Mouse (Mus musculus): ENCODE measurements around the gene Slc24a1. TPM values are rescaled to one million over a fixed set of nuclear protein-coding genes. Genes with fewer than 3 reads are reported as not detected.

Slc24a1 gene
- polyA plus RNA-seq, 1 experiment from 2014 or later = 0.06 TPM

- Histone ChIP-seq H3K4me3 (replicated peaks; ENCODE audit: low read length) (no peak overlapping the region), H3K27ac (ENCODE audit: low read length) (no peak overlapping the region), H3K36me3 (ENCODE audit: control insufficient read depth, insufficient read depth, low read length) (no peaks in the 10 kb centered on the region), H3K27me3 (ENCODE audit: control insufficient read depth, insufficient read depth, low read length) (no peaks in the 10 kb centered on the region), H3K9me3 (replicated peaks; ENCODE audit: control insufficient read depth, low read length) (no peaks in the 10 kb centered on the region), H3K4me2 (ENCODE audit: low read depth, low read length) (no peak overlapping the region), H3K9ac (ENCODE audit: low read length) (no peak overlapping the region), H3K4me1 (ENCODE audit: control insufficient read depth, insufficient read depth, low read length) (peaks cover 5% of the 10 kb centered on the region; the same call in 1 of the 2 replicates)
- no peak for ATAC-seq (ENCODE audit: insufficient read depth, low FRiP score)
- 75% methylated on average over 4 of the region's 4 CpGs for WGBS
Observed at GRCm38 (mm10) chr9:64930256-64930655, 21.2 kb downstream of the Slc24a1 start.

- Histone ChIP-seq H3K4me1 (ENCODE audit: control insufficient read depth, insufficient read depth, low read length) (peaks cover 5% of the 10 kb centered on the region; the same call in 1 of the 2 replicates), H3K27ac (ENCODE audit: low read length) (peak overlapping the region; percentile 25; the same call in 1 of the 2 replicates), H3K9ac (ENCODE audit: low read length) (no peak overlapping the region), H3K27me3 (ENCODE audit: control insufficient read depth, insufficient read depth, low read length) (no peaks in the 10 kb centered on the region), H3K4me3 (replicated peaks; ENCODE audit: low read length) (no peak overlapping the region), H3K36me3 (ENCODE audit: control insufficient read depth, insufficient read depth, low read length) (no peaks in the 10 kb centered on the region), H3K9me3 (replicated peaks; ENCODE audit: control insufficient read depth, low read length) (no peaks in the 10 kb centered on the region), H3K4me2 (ENCODE audit: low read depth, low read length) (no peak overlapping the region)
- ATAC-seq (ENCODE audit: insufficient read depth, low FRiP score) = peak; percentile 86
- 61% methylated on average over 8 of the region's 8 CpGs for WGBS
Observed at GRCm38 (mm10) chr9:64926201-64926991, 25.0 kb downstream of the Slc24a1 start.

- no peaks in the 10 kb centered on the region for H3K27me3 ChIP-seq (ENCODE audit: control insufficient read depth, insufficient read depth, low read length)
- no peak overlapping the region for H3K4me2 ChIP-seq (ENCODE audit: low read depth, low read length)
- H3K27ac ChIP-seq (ENCODE audit: low read length) = no peak overlapping the region; the same call in 1 of the 2 replicates
- H3K4me3 ChIP-seq (replicated peaks; ENCODE audit: low read length) = no peak overlapping the region
- no peaks in the 10 kb centered on the region for H3K9me3 ChIP-seq (replicated peaks; ENCODE audit: control insufficient read depth, low read length)
- no peaks in the 10 kb centered on the region for H3K36me3 ChIP-seq (ENCODE audit: control insufficient read depth, insufficient read depth, low read length)
- H3K9ac ChIP-seq (ENCODE audit: low read length) = no peak overlapping the region
- no peak for ATAC-seq (ENCODE audit: insufficient read depth, low FRiP score)
- peaks cover 5% of the 10 kb centered on the region; the same call in 1 of the 2 replicates for H3K4me1 ChIP-seq (ENCODE audit: control insufficient read depth, insufficient read depth, low read length)
- 75% methylated on average over 5 of the region's 5 CpGs for WGBS
Observed at GRCm38 (mm10) chr9:64925771-64926170, 25.6 kb downstream of the Slc24a1 start.

- no peaks in the 10 kb centered on the region for H3K27me3 ChIP-seq (ENCODE audit: control insufficient read depth, insufficient read depth, low read length)
- H3K4me1 ChIP-seq (ENCODE audit: control insufficient read depth, insufficient read depth, low read length) = no peaks in the 10 kb centered on the region
- H3K27ac ChIP-seq (ENCODE audit: low read length) = no peak overlapping the region
- WGBS = 34% methylated on average over 16 of the region's 16 CpGs
- H3K4me3 ChIP-seq (replicated peaks; ENCODE audit: low read length) = peak overlapping the region; percentile 35
- H3K36me3 ChIP-seq (ENCODE audit: control insufficient read depth, insufficient read depth, low read length) = 0 out of 2 replicates have a peak, but pooled peaks cover 1% of the 10 kb centered on the region
- ATAC-seq (ENCODE audit: insufficient read depth, low FRiP score) = no peak
- peak overlapping the region; percentile 41 for H3K9ac ChIP-seq (ENCODE audit: low read length)
- H3K4me2 ChIP-seq (ENCODE audit: low read depth, low read length) = peak overlapping the region; percentile 43
- H3K9me3 ChIP-seq (replicated peaks; ENCODE audit: control insufficient read depth, low read length) = no peaks in the 10 kb centered on the region
Observed at GRCm38 (mm10) chr9:64918560-64918959, 32.8 kb downstream of the Slc24a1 start.

GRCm38 (mm10) chr9:64914629-64915028 is 36.8 kb downstream of the Slc24a1 start:
- H3K9ac ChIP-seq (ENCODE audit: low read length) = no peak overlapping the region
- no peaks in the 10 kb centered on the region for H3K9me3 ChIP-seq (replicated peaks; ENCODE audit: control insufficient read depth, low read length)
- 0 out of 2 replicates have a peak, but pooled peaks cover 5% of the 10 kb centered on the region for H3K36me3 ChIP-seq (ENCODE audit: control insufficient read depth, insufficient read depth, low read length)
- WGBS = 75% methylated on average over 4 of the region's 4 CpGs
- no peak overlapping the region for H3K4me2 ChIP-seq (ENCODE audit: low read depth, low read length)
- H3K27me3 ChIP-seq (ENCODE audit: control insufficient read depth, insufficient read depth, low read length) = no peaks in the 10 kb centered on the region
- no peak overlapping the region for H3K4me3 ChIP-seq (replicated peaks; ENCODE audit: low read length)
- ATAC-seq (ENCODE audit: insufficient read depth, low FRiP score) = no peak
- H3K4me1 ChIP-seq (ENCODE audit: control insufficient read depth, insufficient read depth, low read length) = no peaks in the 10 kb centered on the region
- H3K27ac ChIP-seq (ENCODE audit: low read length) = no peak overlapping the region

- H3K27me3 ChIP-seq (ENCODE audit: control insufficient read depth, insufficient read depth, low read length) = no peaks in the 10 kb centered on the region
- ATAC-seq (ENCODE audit: insufficient read depth, low FRiP score) = no peak
- no peak overlapping the region for H3K4me3 ChIP-seq (replicated peaks; ENCODE audit: low read length)
- no peak overlapping the region for H3K4me2 ChIP-seq (ENCODE audit: low read depth, low read length)
- H3K9me3 ChIP-seq (replicated peaks; ENCODE audit: control insufficient read depth, low read length) = no peaks in the 10 kb centered on the region
- no peak overlapping the region for H3K27ac ChIP-seq (ENCODE audit: low read length)
- 0 out of 2 replicates have a peak, but pooled peaks cover 5% of the 10 kb centered on the region for H3K36me3 ChIP-seq (ENCODE audit: control insufficient read depth, insufficient read depth, low read length)
- 58% methylated on average over 2 of the region's 2 CpGs for WGBS
- H3K9ac ChIP-seq (ENCODE audit: low read length) = no peak overlapping the region
- H3K4me1 ChIP-seq (ENCODE audit: control insufficient read depth, insufficient read depth, low read length) = no peaks in the 10 kb centered on the region
Observed at GRCm38 (mm10) chr9:64913973-64914372, 37.4 kb downstream of the Slc24a1 start.

GRCm38 (mm10) chr9:64913406-64913805 is 38.0 kb downstream of the Slc24a1 start:
- no peaks in the 10 kb centered on the region for H3K9me3 ChIP-seq (replicated peaks; ENCODE audit: control insufficient read depth, low read length)
- no peak for ATAC-seq (ENCODE audit: insufficient read depth, low FRiP score)

GRCm38 (mm10) chr9:64907441-64907840 is 44.0 kb downstream of the Slc24a1 start:
- Histone ChIP-seq H3K4me1 (ENCODE audit: control insufficient read depth, insufficient read depth, low read length) (no peaks in the 10 kb centered on the region), H3K9me3 (replicated peaks; ENCODE audit: control insufficient read depth, low read length) (no peaks in the 10 kb centered on the region), H3K27me3 (ENCODE audit: control insufficient read depth, insufficient read depth, low read length) (no peaks in the 10 kb centered on the region), H3K4me3 (replicated peaks; ENCODE audit: low read length) (no peak overlapping the region), H3K27ac (ENCODE audit: low read length) (no peak overlapping the region), H3K4me2 (ENCODE audit: low read depth, low read length) (no peak overlapping the region), H3K9ac (ENCODE audit: low read length) (no peak overlapping the region), H3K36me3 (ENCODE audit: control insufficient read depth, insufficient read depth, low read length) (no peaks in the 10 kb centered on the region)
- ATAC-seq (ENCODE audit: insufficient read depth, low FRiP score) = no peak
- WGBS = 94% methylated on average over 3 of the region's 3 CpGs

More at GRCm38 (mm10) chr9:64913406-64913805, 38.0 kb downstream of the Slc24a1 start:
- no peaks in the 10 kb centered on the region for H3K27me3 ChIP-seq (ENCODE audit: control insufficient read depth, insufficient read depth, low read length)
- H3K4me2 ChIP-seq (ENCODE audit: low read depth, low read length) = no peak overlapping the region
- H3K27ac ChIP-seq (ENCODE audit: low read length) = no peak overlapping the region
- H3K9ac ChIP-seq (ENCODE audit: low read length) = no peak overlapping the region
- no peaks in the 10 kb centered on the region for H3K4me1 ChIP-seq (ENCODE audit: control insufficient read depth, insufficient read depth, low read length)
- H3K36me3 ChIP-seq (ENCODE audit: control insufficient read depth, insufficient read depth, low read length) = 0 out of 2 replicates have a peak, but pooled peaks cover 5% of the 10 kb centered on the region
- H3K4me3 ChIP-seq (replicated peaks; ENCODE audit: low read length) = no peak overlapping the region
- 91% methylated on average over 4 of the region's 4 CpGs for WGBS

- Histone ChIP-seq H3K27me3 (ENCODE audit: control insufficient read depth, insufficient read depth, low read length) (no peaks in the 10 kb centered on the region), H3K36me3 (ENCODE audit: control insufficient read depth, insufficient read depth, low read length) (no peaks in the 10 kb centered on the region), H3K4me2 (ENCODE audit: low read depth, low read length) (no peak overlapping the region), H3K4me3 (replicated peaks; ENCODE audit: low read length) (no peak overlapping the region), H3K27ac (ENCODE audit: low read length) (no peak overlapping the region), H3K9ac (ENCODE audit: low read length) (no peak overlapping the region), H3K9me3 (replicated peaks; ENCODE audit: control insufficient read depth, low read length) (no peaks in the 10 kb centered on the region), H3K4me1 (ENCODE audit: control insufficient read depth, insufficient read depth, low read length) (no peaks in the 10 kb centered on the region)
- no peak for ATAC-seq (ENCODE audit: insufficient read depth, low FRiP score)
- 85% methylated on average over 14 of the region's 14 CpGs for WGBS
Observed at GRCm38 (mm10) chr9:64904917-64905640, 46.3 kb downstream of the Slc24a1 start.
